Comparison of ENCODE assay signal across 13 mouse cellular contexts in the genomic region with DNA sequence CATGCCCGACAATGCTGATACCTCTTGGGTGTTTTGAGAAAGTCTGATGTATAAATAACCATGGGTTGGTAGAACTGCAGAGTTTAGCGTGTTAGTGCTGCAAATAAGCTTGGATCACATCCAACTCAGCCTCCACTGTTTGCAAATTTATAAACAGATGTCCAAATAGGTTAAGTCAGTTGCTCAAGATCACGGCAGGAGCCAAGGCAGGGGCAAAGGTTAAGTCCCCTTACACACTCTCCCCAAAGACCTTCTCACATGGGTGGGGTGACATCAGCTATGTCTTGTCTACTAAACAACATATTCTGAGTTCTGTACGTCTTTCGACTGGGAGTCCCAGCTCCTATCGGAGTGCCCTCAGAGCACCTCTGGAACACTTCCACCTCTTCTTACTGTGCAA.
DNase-seq lines count a peak whose midpoint lies in the region; ATAC-seq lines count a peak whose summit lies in the region.
"Had no signal": no experiment of that assay in that cellular context is flagged by ENCODE, and none has a peak within 500 bp of the region (broad histone marks: within the 10 kb centered on the region; RNA-seq: fewer than 3 reads in every experiment).

No protein-coding gene starts in this region.

- no peak for ATAC-seq in megakaryocyte-erythroid progenitor cell, adult 5-6 weeks (replicated peaks; ENCODE audit: low FRiP score, low TSS enrichment, poor library complexity, severe bottlenecking)
- ATAC-seq: activated CD4-positive, CD25-positive, alpha-beta regulatory T cell, adult 4 months; intestine, embryonic 15.5 days had no signal

- peak; percentile 53 for DNase-seq in adrenal gland, adult 2 months
- no peak for DNase-seq in adrenal gland, adult 8-10 months
- DNase-seq in kidney, adult 18-20 months = peak; percentile 47
- no peak for DNase-seq in kidney, postnatal 4 days
- DNase-seq in urinary bladder, postnatal 14 days (ENCODE audit: low spot score) = peak; percentile 43
- DNase-seq in urinary bladder, adult 2 months (ENCODE audit: low spot score) = no peak
- no peak for DNase-seq in left cerebral cortex, adult 9 months (ENCODE audit: low spot score in 2 of 2)
- DNase-seq: cerebellum, postnatal 14 days; midbrain, embryonic 14.5 days; right cerebral cortex, postnatal 25 days had no signal

Comparison
In these comparisons a context has a peak if more than half of its experiments do, and no peak if none do; other contexts are left out.
1. DNase-seq: peak in adrenal gland, adult 2 months (single experiment), kidney, adult 18-20 months (single experiment) and urinary bladder, postnatal 14 days (single experiment); none in adrenal gland, adult 8-10 months (single experiment), kidney, postnatal 4 days (0 of 2), urinary bladder, adult 2 months (single experiment) and left cerebral cortex, adult 9 months (0 of 2).